Mouse (Mus musculus) CH12.LX (cell line): ENCODE results near the gene Slc6a19. TPM values are rescaled to one million over a fixed set of nuclear protein-coding genes. Genes with fewer than 3 reads are reported as not detected.
A peak's percentile ranks its signal among the peaks of the same experiment; 100 is the strongest.

Experiments
- DNase-seq: peaks from one replicate; pipeline ENCODE4 v3.0.0-alpha.2; 2013; ENCODE audit errors: extremely low read depth
- H3K27ac ChIP-seq: 2 replicates; pipeline ENCODE4 v1.5.1; 2012; ENCODE audit warnings: low read depth, mild to moderate bottlenecking, control low read depth, moderate library complexity; ENCODE audit not compliant: insufficient read depth
- H3K27me3 ChIP-seq: replicated peaks from 2 replicates; pipeline ENCODE3; 2012; ENCODE audit warnings: inconsistent platforms
- H3K36me3 ChIP-seq, 2 experiments: replicated peaks in 1 of 2; 2 replicates each; pipeline versions ENCODE3 to v1.6.1; 2012; ENCODE audit warnings: inconsistent platforms in 1 of 2, low read length in 1 of 2, mild to moderate bottlenecking in 1 of 2, mixed read lengths in 1 of 2, moderate library complexity in 1 of 2; ENCODE audit not compliant: control insufficient read depth in 1 of 2, insufficient read depth in 1 of 2
- H3K4me1 ChIP-seq, 2 experiments: 2 replicates each; pipeline ENCODE4 v1.6.1; 2012; ENCODE audit warnings: inconsistent platforms in 1 of 2, moderate library complexity in 1 of 2; ENCODE audit not compliant: insufficient read depth in 2 of 2, control insufficient read depth in 1 of 2
- H3K4me2 ChIP-seq: 2 replicates; pipeline ENCODE4 v1.6.1; 2012; ENCODE audit warnings: low read depth, mild to moderate bottlenecking, control low read depth; ENCODE audit not compliant: poor library complexity, insufficient read depth, severe bottlenecking
- H3K4me3 ChIP-seq, 3 experiments: fragments of 150-350 bp in 1 of 3; sonication (generic) in 1 of 3; replicated peaks in 1 of 3; 2 replicates each; pipeline versions ENCODE3 to v1.5.1; 2011 to 2012; ENCODE audit warnings: low read depth in 2 of 3, low read length in 2 of 3, mild to moderate bottlenecking in 2 of 3, moderate library complexity in 2 of 3, control low read depth in 1 of 3, improper control_type of control experiment in 1 of 3, inconsistent platforms in 1 of 3, mixed read lengths in 1 of 3; ENCODE audit not compliant: poor library complexity in 1 of 3
- H3K79me2 ChIP-seq: replicated peaks from 2 replicates; pipeline ENCODE4 v1.6.1; 2012; ENCODE audit warnings: mild to moderate bottlenecking, moderate library complexity; ENCODE audit not compliant: control insufficient read depth, poor library complexity, insufficient read depth, severe bottlenecking; ENCODE audit errors: extremely low read depth
- H3K9ac ChIP-seq: 2 replicates; pipeline ENCODE4 v1.6.1; 2012; ENCODE audit warnings: low read depth, mild to moderate bottlenecking, control low read depth, moderate library complexity; ENCODE audit not compliant: insufficient read depth
- H3K9me3 ChIP-seq: replicated peaks from 2 replicates; pipeline ENCODE3; 2012; ENCODE audit warnings: low read length, inconsistent platforms, mixed read lengths
- CHD2 ChIP-seq: IDR thresholded peaks from 2 replicates; pipeline ENCODE4 v1.6.1; 2011; ENCODE audit warnings: low read length, improper control_type of control experiment
- CTCF ChIP-seq, 2 experiments: IDR thresholded peaks in 1 of 2; conservative IDR thresholded peaks in 1 of 2; 2 replicates each; pipeline ENCODE4 v1.5.1; 2011 to 2012; ENCODE audit warnings: low read depth in 2 of 2, low read length in 2 of 2, improper control_type of control experiment in 1 of 2, inconsistent platforms in 1 of 2, mild to moderate bottlenecking in 1 of 2, moderate library complexity in 1 of 2
- E2F4 ChIP-seq: IDR thresholded peaks from 2 replicates; pipeline ENCODE4 v1.6.1; 2011; ENCODE audit warnings: low read depth, low read length, improper control_type of control experiment; ENCODE audit not compliant: insufficient replicate concordance
- ETS1 ChIP-seq: conservative IDR thresholded peaks from 2 replicates; pipeline ENCODE4 v1.6.1; 2012; ENCODE audit warnings: low read depth, mild to moderate bottlenecking, inconsistent platforms, low read length, improper control_type of control experiment, moderate library complexity
- GABPA ChIP-seq: IDR thresholded peaks from 2 replicates; pipeline ENCODE4 v1.6.1; 2012; ENCODE audit warnings: low read depth, low read length, improper control_type of control experiment, inconsistent platforms; ENCODE audit not compliant: insufficient replicate concordance
- IRF4 ChIP-seq: IDR thresholded peaks from 2 replicates; pipeline ENCODE4 v1.6.1; 2014; ENCODE audit warnings: low read depth, mild to moderate bottlenecking, inconsistent platforms, low read length, improper control_type of control experiment
- JUN ChIP-seq: IDR thresholded peaks from 2 replicates; pipeline ENCODE4 v1.6.1; 2011; ENCODE audit warnings: low read depth, mild to moderate bottlenecking, low read length, improper control_type of control experiment, moderate library complexity; ENCODE audit not compliant: insufficient read depth
- KAT2A ChIP-seq: IDR thresholded peaks from 2 replicates; pipeline ENCODE4 v1.6.1; 2012; ENCODE audit warnings: low read length, improper control_type of control experiment, inconsistent platforms; ENCODE audit not compliant: insufficient replicate concordance
- MAFK ChIP-seq: IDR thresholded peaks from 2 replicates; pipeline ENCODE4 v1.6.1; 2011; ENCODE audit warnings: low read length, improper control_type of control experiment; ENCODE audit not compliant: insufficient replicate concordance
- MAZ ChIP-seq: IDR thresholded peaks from 2 replicates; pipeline ENCODE4 v1.6.1; 2012; ENCODE audit warnings: low read depth, mild to moderate bottlenecking, inconsistent platforms, low read length, improper control_type of control experiment, moderate library complexity
- MEF2A ChIP-seq: IDR thresholded peaks from 2 replicates; pipeline ENCODE4 v1.6.1; 2014; ENCODE audit warnings: low read depth, mild to moderate bottlenecking, inconsistent platforms, low read length, improper control_type of control experiment, borderline replicate concordance
- MYC ChIP-seq: IDR thresholded peaks from 2 replicates; pipeline ENCODE4 v1.6.1; 2011; ENCODE audit warnings: low read depth, mild to moderate bottlenecking, improper control_type of control experiment, low read length
- NELFE ChIP-seq: IDR thresholded peaks from 2 replicates; pipeline ENCODE4 v1.6.1; 2011; ENCODE audit warnings: low read depth, low read length, improper control_type of control experiment
- NRF1 ChIP-seq: IDR thresholded peaks from 2 replicates; pipeline ENCODE4 v1.6.1; 2014; ENCODE audit warnings: low read depth, mild to moderate bottlenecking, inconsistent platforms, low read length, improper control_type of control experiment, moderate library complexity
- PAX5 ChIP-seq: IDR thresholded peaks from 2 replicates; pipeline ENCODE4 v1.6.1; 2012; ENCODE audit warnings: low read length, inconsistent platforms, mixed read lengths
- RAD21 ChIP-seq: IDR thresholded peaks from 2 replicates; pipeline ENCODE4 v1.6.1; 2011; ENCODE audit warnings: low read depth, mild to moderate bottlenecking, low read length, improper control_type of control experiment, moderate library complexity
- SIN3A ChIP-seq: IDR thresholded peaks from 2 replicates; pipeline ENCODE4 v1.6.1; 2012; ENCODE audit warnings: low read length, improper control_type of control experiment, inconsistent platforms
- SMC3 ChIP-seq: IDR thresholded peaks from 2 replicates; pipeline ENCODE4 v1.6.1; 2011; ENCODE audit warnings: low read depth, low read length, improper control_type of control experiment
- TCF12 ChIP-seq: IDR thresholded peaks from 2 replicates; pipeline ENCODE4 v1.6.1; 2014; ENCODE audit warnings: low read depth, mild to moderate bottlenecking, inconsistent platforms, low read length, improper control_type of control experiment
- UBTF ChIP-seq: IDR thresholded peaks from 2 replicates; pipeline ENCODE4 v1.6.1; 2012; ENCODE audit warnings: low read depth, mild to moderate bottlenecking, inconsistent platforms, low read length, improper control_type of control experiment, moderate library complexity
- USF2 ChIP-seq: conservative IDR thresholded peaks from 2 replicates; pipeline ENCODE4 v1.6.1; 2011; ENCODE audit warnings: low read depth, low read length, improper control_type of control experiment
- ZKSCAN1 ChIP-seq: IDR thresholded peaks from 2 replicates; pipeline ENCODE4 v1.6.1; 2012; ENCODE audit warnings: low read depth, inconsistent platforms, low read length, improper control_type of control experiment, borderline replicate concordance
- ZNF384 ChIP-seq: IDR thresholded peaks from 2 replicates; pipeline ENCODE4 v1.6.1; 2012; ENCODE audit warnings: low read depth, low read length, improper control_type of control experiment, inconsistent platforms
- dilution Hi-C: fragments of 300-500 bp; cut with MboI; formaldehyde crosslinking; loops from 2 replicates; pipeline ENCODE4 v1.14.3; 2020; ENCODE audit warnings: low sequenced_read_pairs; ENCODE audit not compliant: extremely low pct_unique_long_range_greater_than_20kb, extremely low pct_ligation_motif_present
- in situ Hi-C: fragments of 300-500 bp; cut with MboI; formaldehyde crosslinking; loops from 3 replicates; pipeline ENCODE4 v1.14.3; 2019; ENCODE audit warnings: low sequenced_read_pairs, low pct_ligation_motif_present, low pct_unique_long_range_greater_than_20kb, mixed read lengths
- polyA plus RNA-seq: library from polyadenylated mRNA; unstranded; fragments of >175 nt; gene quantifications from 2 replicates; pipeline ENCODE4 v1.2.1, GENCODE M21; 2012; ENCODE audit warnings: low read depth; ENCODE audit not compliant: insufficient read length
- total RNA-seq, 2 experiments: library from RNA; depleted of rRNA; stranded (reverse); fragments of 300-350 nt in 1 of 2; fragments of >200 nt in 1 of 2; gene quantifications; 2 replicates each; pipeline ENCODE4 v1.2.3; 2012 to 2014

Slc6a19 gene
- total and polyA plus RNA-seq, 3 experiments: 0.13 TPM; not detected in 1

- H3K79me2 ChIP-seq: no peaks in the 10 kb centered on the region
- H3K27ac ChIP-seq: no peak overlapping the region
- no peaks in the 10 kb centered on the region for H3K9me3 ChIP-seq
- H3K9ac ChIP-seq: no peak overlapping the region
- dilution Hi-C loops: no loop called here
- H3K4me2 ChIP-seq: no peak overlapping the region
- DNase-seq: peak; percentile 82
- H3K36me3 ChIP-seq: no peaks in the 10 kb centered on the region
- in situ Hi-C loops: no loop called here
- no peak for TF ChIP-seq KAT2A
- TF ChIP-seq MEF2A: no peak
- no peak for TF ChIP-seq NELFE
- no peak for TF ChIP-seq IRF4
- TF ChIP-seq MAZ: no peak
- TF ChIP-seq MAFK: no peak
- peak; percentile 78 for TF ChIP-seq SMC3
- TF ChIP-seq CTCF (conservative IDR thresholded peaks at IDR 0.05 in 1 of 2, IDR thresholded peaks at IDR 0.05 in 1 of 2; ENCODE audit: low read depth in 2 of 2, low read length in 2 of 2): peak; percentile 76 to 95
- TF ChIP-seq PAX5: no peak
- no peak for TF ChIP-seq CHD2
- TF ChIP-seq SIN3A: no peak
- no peak for TF ChIP-seq ZNF384
- TF ChIP-seq JUN: no peak
- TF ChIP-seq E2F4: no peak
- peak; percentile 89 for TF ChIP-seq RAD21
- TF ChIP-seq ZKSCAN1: no peak
- TF ChIP-seq USF2: no peak
- no peak for TF ChIP-seq ETS1
- TF ChIP-seq GABPA: no peak
- TF ChIP-seq UBTF: no peak
- TF ChIP-seq MYC: peak; percentile 33; the same call in 1 of the 2 replicates
- no peak for TF ChIP-seq NRF1
- TF ChIP-seq TCF12: no peak
- H3K4me1 ChIP-seq: peaks cover 0 to 2% of the 10 kb centered on the region in 2 experiments; a peak in 2 of 4 replicates
- peaks cover 3% of the 10 kb centered on the region for H3K27me3 ChIP-seq
- H3K4me3 ChIP-seq: no peak overlapping the region
These were observed 13.6 kb upstream of the Slc6a19 start for GRCm38 (mm10) chr13:73718225-73718624.
